Mouse (Mus musculus) embryo, embryonic 10.5 days (tissue): ENCODE results near the gene Hivep2.

Experiments
- DNase-seq: peaks from one replicate; pipeline ENCODE4 v3.0.0-alpha.2; 2015; ENCODE audit warnings: low spot score

Hivep2 gene

GRCm38 (mm10) chr10:13973563-13974179 lies 7.8 kb downstream of the Hivep2 start:
- no peak for DNase-seq

- no peak for DNase-seq
Measured at GRCm38 (mm10) chr10:13974472-13974871, 8.6 kb downstream of the Hivep2 start.

GRCm38 (mm10) chr10:13975861-13976260 lies 10.0 kb downstream of the Hivep2 start:
- no peak for DNase-seq

DNA sequence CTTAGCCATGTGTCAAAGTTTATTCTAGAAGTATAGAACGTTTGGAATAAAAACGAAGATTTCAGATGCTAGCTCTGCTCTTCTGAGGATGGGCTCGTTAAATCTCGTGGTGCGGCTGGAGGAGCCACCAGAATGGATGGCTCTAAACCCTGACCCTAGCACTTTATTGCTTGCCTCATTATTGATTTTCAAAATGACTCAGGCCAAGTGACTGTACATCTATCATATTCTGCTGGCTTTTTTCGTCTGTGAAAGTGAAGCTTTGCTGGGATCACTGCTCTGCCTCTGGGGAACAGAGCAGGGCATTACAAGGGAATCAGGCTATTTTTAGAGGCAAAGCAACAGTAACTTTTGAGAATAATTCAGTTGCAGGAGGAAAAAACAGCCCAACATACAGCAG lies 10.4 kb downstream of the Hivep2 start:
- no peak for DNase-seq

DNA sequence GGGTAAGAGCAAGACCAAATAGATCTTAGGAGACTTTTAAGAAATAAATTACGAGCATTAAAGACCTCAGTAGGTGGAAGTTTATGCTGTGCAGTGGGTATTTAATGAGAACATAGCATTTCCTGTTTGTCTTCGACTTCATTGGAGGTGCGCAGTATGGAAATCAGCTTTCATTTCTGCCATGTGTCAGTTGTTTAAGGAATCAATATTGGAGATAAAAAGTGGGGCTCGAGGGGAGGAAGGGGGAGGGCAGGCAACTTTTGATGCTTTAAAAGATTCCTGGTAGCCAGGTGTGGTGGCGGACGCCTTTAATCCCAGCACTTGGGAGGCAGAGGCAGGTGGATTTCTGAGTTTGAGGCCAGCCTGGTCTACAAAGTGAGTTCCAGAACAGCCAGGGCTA lies 16.4 kb downstream of the Hivep2 start:
- no peak for DNase-seq

GRCm38 (mm10) chr10:13982769-13983381 lies 17.0 kb downstream of the Hivep2 start:
- peak; percentile 80 for DNase-seq

DNA sequence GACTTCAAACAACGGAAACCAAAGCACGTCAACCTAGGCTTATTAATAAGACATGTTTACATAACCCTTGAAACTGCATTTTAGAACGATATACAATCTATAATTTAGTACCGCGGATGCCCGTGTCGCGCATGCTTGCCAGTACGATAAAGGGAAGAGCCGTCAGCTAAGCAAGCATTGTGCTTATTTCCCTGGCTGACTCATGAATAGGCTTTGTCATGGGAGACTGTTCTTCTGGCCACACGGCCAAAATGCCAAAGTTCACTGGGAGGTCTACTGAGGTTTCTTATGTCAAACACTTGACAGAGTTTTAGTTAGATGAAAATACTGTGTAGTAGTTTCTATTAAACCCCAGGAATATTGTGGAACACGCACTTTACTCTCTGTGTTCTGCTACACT lies 17.8 kb downstream of the Hivep2 start:
- DNase-seq, result peak; percentile 61

DNA sequence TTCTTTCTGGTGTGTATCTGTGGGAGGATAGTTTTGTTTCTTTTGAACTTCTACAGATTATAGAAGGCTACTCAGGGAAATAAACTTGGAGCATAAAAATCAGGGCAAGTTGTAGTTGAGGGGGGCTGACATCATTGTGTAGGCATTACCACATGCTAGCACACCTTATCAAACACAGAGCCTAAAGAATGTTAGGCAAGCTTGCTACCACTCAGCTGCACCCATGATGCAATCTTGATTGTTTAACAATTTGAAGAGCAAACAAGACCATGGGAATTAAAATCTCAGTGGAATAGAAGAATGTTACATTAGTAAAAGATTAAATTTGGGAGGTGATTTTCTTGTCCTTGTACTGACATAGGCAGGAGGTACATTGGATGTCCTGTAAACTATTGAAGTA lies 18.4 kb downstream of the Hivep2 start:
- DNase-seq, result no peak

DNA sequence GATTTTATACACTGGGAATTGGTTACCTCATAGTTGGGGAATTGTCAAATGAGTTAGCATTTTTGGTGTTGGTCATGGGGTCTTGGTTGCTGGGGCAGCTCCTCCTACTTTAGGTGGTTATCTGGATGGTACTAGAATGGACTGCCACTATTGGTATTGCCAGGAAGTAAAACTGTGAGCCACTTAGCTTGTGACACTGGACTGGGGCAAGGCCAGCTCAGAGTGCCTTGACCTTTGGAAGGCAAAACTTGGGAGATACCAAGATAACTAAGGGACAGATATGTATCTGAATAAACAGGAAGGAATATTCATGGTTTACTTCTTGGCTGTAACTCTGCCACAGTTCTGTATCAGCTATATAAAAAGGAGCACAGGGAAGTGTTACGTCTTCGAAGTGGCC lies 20.7 kb downstream of the Hivep2 start:
- DNase-seq, result no peak

DNA sequence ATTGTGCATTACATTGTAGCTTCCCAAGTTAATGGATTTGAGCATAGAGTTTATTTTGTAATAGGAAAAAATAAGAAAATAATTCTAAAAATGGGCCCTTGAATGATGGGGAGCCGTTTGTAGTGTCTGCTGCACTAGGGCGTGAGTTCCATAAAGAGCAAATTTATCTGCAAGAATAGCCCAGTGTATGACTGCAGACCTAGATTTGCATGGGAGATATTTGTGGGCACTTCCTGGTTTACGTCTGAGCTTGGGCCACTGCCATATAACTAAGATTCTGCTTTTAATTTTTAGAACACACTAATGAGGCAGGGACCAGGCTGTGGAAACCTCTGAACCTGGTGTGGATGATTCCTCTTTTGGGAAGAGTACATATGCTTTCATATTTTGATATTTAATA lies 21.5 kb downstream of the Hivep2 start:
- no peak for DNase-seq

DNA sequence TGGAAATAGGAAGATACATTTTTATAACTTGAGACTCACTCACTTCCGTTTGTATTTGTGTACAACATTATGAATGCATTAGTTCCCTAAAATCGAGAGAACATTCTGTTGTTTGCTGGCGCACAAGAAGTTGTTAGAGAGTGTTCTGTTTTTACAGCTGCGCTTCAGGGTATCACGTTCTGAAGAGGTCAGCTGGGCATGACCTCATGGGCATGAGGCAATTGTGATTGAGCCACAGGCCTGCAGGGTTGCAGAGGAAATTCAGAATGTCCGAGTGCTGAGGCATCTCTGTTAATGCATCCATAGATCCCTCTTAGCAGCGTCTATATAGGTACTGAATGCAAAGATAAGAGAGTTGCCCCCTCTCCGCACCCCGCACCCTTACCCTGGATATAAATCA lies 22.4 kb downstream of the Hivep2 start:
- peak; percentile 66 for DNase-seq

DNA sequence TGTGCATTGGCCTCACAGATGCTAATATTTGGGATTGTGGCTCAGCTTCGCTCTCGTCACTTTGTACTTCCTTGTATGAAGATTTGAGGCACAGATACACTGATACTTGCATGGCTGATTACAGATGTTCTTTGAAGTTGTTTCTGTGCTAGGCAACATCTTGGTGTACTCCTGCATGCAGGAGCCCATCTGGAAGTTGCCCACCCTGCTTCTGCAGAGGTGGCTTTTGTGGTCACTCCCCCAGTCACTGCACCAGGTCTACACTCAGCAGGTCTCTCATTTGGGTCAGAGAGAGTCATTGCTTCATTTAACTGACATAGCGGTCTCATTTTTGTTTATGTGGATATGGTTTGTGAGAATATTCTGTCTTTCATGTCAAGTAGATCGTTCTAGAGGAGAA lies 22.9 kb downstream of the Hivep2 start:
- DNase-seq, result no peak

DNA sequence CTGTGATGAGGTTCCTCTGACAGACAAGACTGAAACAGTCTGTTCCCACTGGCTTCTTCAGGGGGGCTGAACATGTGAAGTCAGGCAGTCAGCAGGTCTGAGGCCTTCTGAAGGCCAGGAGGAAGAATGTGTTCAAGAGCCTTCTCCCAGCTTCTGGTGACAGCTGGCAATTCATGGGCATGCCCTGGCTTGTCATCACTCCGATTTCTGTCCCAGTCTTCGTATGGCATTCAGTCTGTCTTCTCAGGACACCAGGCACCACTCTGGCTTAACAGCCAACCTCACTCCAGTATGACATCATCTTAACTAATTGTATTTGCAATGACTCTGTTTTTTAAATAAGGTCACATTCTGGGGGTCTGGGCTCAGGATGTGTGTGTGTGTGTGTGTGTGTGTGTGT lies 25.0 kb downstream of the Hivep2 start:
- no peak for DNase-seq

GRCm38 (mm10) chr10:13993411-13993810 lies 27.5 kb downstream of the Hivep2 start:
- no peak for DNase-seq

DNA sequence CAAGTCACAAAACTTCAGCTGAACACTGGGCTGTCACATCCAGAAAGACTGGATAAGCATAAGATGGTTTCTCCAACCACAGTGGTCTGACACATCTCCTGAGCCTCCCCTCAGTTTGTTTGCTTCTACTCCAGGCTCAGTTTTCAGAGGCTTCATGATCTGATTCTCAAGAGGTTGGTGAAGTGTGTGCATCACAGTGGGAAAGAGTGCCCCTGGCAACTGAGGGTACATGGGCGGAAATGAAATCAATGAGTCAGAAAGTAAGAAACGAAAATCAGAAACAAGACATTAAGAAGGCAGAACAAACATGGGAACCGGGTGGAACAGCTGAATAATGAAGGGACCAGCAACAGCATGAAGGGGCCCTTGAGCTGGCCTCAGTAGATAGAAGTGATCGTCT lies 31.5 kb downstream of the Hivep2 start:
- no peak for DNase-seq

- no peak for DNase-seq
Measured at GRCm38 (mm10) chr10:14004769-14005517, 39.1 kb downstream of the Hivep2 start.

- DNase-seq, result no peak
Measured at GRCm38 (mm10) chr10:14009721-14010120, 43.8 kb downstream of the Hivep2 start.

GRCm38 (mm10) chr10:14016287-14016970 lies 50.6 kb downstream of the Hivep2 start:
- no peak for DNase-seq

DNA sequence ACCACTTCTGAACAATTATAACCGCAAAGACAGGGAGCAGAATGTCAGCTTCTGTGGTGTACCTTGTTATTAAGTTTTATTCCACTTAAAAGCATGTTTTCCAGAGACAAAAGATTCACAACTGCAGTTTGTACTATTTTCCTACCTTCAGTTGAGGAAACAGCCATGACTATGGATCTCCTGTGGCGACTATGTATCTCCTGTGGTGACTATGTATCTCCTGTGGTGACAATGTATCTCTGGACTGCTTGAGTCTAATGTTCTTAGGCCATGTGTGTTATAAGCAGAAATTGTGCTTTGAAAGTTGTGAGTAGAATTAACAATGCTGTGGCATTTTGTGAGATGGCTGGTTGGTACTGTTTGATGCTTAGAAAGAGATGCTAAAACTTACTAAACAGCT lies 51.5 kb downstream of the Hivep2 start:
- no peak for DNase-seq

- peak; percentile 64 for DNase-seq
Measured at GRCm38 (mm10) chr10:14017822-14018364, 52.0 kb downstream of the Hivep2 start.

- DNase-seq, result no peak
Measured at GRCm38 (mm10) chr10:14018672-14019071, 52.8 kb downstream of the Hivep2 start.

- DNase-seq, result no peak
Measured at GRCm38 (mm10) chr10:14019198-14019597, 53.3 kb downstream of the Hivep2 start.

GRCm38 (mm10) chr10:14020253-14020652 lies 54.4 kb downstream of the Hivep2 start:
- peak; percentile 23 for DNase-seq
